Mouse (Mus musculus): ENCODE data around the gene Arid1b.

DNA sequence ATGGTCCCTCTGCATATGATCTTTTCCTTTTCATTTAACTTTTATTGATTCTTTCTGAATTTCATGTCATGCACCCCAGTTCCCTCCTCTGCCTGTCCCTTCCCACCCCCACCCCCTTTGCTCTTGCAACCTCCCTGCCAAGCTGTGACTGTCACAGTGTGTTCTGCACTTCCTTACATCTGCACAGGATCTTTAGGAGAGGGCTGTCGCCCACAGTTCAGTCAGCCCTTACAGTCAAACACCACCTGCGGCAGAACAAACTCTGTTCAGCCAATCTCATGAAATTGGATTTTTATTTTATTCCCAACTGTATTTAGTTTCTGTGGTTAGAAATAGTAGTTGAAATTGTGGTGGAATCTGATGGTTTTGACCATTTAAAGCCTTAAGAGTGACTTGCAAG is 130.5 kb downstream of the Arid1b start:
- TF ChIP-seq POLR2A (IDR thresholded peaks at IDR 0.05; ENCODE audit: insufficient read depth, low read depth, low read length) (no peak), EP300 (IDR thresholded peaks at IDR 0.05; ENCODE audit: insufficient read depth, low read depth, low read length) (no peak), CTCF (IDR thresholded peaks at IDR 0.05) (no peak)

Measured in heart, adult 2 months (tissue).